Mouse (Mus musculus): ENCODE results near the gene Olfr1231. TPM values are rescaled to one million over a fixed set of nuclear protein-coding genes. Genes with fewer than 3 reads are reported as not detected.

Gene Olfr1231
- not detected in 2 replicates for polyA plus RNA-seq (2015; fragmentation: Nextera tagmentation; extraction: Ambion mirVana)

DNA sequence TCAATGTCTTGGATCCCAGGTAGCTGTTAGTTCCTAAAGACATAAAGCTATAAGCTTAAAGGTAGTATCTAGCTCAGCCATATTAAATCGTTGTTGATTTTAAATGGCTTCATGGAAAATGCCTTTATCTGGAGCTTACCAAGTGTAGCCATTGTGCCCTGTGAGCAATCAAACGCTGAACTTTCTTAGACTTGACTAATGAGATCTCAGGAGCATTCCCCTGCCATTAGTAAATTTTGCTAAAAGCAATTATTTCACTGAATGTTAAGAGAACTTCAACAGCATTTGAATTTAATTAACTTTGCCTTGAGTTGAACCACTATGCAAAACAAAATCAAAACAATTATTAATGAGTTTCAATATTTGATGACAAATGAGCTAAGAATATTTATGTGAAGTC lies at the start of gene Olfr1231:
TSS of gene Olfr1231 (minus strand) at position 101 of the 400 bp plus-strand sequence.
- H3K4me1 ChIP-seq = no peaks in the 10 kb centered on the region
- no peak within 1 kb of the TSS for H3K9ac ChIP-seq
- H3K27me3 ChIP-seq = no peaks in the 10 kb centered on the region
- no peak within 1 kb of the TSS for H3K4me2 ChIP-seq
- no peaks in the 10 kb centered on the region for H3K9me3 ChIP-seq (replicated peaks)
- no peak within 1 kb of the TSS for H3K27ac ChIP-seq
- no peaks in the 10 kb centered on the region for H3K36me3 ChIP-seq
- H3K4me3 ChIP-seq (replicated peaks) = no peak within 1 kb of the TSS
- ATAC-seq (replicated peaks; ENCODE audit: low FRiP score) = no peak
- 77% methylated on average over 2 of the region's 2 CpGs for WGBS

DNA sequence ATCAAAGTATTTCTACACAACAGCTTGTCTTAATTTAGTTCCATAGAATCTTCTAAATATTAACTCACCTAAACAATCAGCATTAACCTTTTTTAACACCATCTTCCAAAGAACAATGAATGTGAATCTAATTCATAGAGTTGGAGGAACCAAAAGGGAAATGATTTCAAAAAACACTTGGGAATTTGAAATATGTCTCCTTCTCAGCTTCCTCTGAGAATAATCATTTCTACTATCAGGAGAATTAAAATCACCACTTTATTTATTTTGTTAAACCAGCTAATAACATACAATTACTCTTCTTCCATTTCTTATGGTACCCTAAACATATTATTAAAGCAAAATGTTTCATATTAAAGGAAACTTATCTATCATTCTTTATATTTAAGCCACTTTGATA lies 35.4 kb upstream of the Olfr1231 start, which contains the start of gene Olfr1233:
TSS of gene Olfr1233 (minus strand) at position 101 of the 400 bp plus-strand sequence.
- no peaks in the 10 kb centered on the region for H3K27me3 ChIP-seq
- no peak within 1 kb of the TSS for H3K4me3 ChIP-seq (replicated peaks)
- H3K36me3 ChIP-seq = no peaks in the 10 kb centered on the region
- ATAC-seq (replicated peaks; ENCODE audit: low FRiP score) = no peak
- no peak within 1 kb of the TSS for H3K4me2 ChIP-seq
- H3K27ac ChIP-seq = no peak within 1 kb of the TSS
- no peak within 1 kb of the TSS for H3K9ac ChIP-seq
- no peaks in the 10 kb centered on the region for H3K4me1 ChIP-seq
- no peaks in the 10 kb centered on the region for H3K9me3 ChIP-seq (replicated peaks)

DNA sequence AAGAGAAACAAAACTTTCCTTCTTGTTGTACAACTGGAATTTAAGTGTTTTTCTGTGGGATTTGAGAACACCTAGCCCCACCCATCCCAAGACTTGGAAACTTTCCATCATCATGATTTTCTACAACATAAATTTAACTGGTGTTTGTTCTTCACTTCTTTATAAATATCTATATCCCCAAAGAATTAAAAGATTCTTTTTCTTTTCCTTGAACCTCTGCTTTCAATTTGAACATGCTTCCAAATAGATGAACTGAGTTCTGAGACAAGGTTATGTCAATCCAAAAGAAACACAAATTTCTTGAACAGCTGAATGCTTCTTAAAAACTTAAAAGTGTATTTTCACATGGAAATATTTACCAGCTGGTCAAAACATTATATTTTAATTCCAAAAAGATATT lies 22.7 kb upstream of the Olfr1231 start, which contains the start of gene Olfr1232:
TSS of gene Olfr1232 (minus strand) at position 101 of the 400 bp plus-strand sequence.
- Histone ChIP-seq H3K4me2 (no peak within 1 kb of the TSS), H3K9me3 (replicated peaks) (no peaks in the 10 kb centered on the region), H3K27me3 (no peaks in the 10 kb centered on the region), H3K4me1 (no peaks in the 10 kb centered on the region), H3K9ac (no peak within 1 kb of the TSS), H3K4me3 (replicated peaks) (no peak within 1 kb of the TSS), H3K27ac (no peak within 1 kb of the TSS), H3K36me3 (no peaks in the 10 kb centered on the region)
- no peak for ATAC-seq (replicated peaks; ENCODE audit: low FRiP score)

DNA sequence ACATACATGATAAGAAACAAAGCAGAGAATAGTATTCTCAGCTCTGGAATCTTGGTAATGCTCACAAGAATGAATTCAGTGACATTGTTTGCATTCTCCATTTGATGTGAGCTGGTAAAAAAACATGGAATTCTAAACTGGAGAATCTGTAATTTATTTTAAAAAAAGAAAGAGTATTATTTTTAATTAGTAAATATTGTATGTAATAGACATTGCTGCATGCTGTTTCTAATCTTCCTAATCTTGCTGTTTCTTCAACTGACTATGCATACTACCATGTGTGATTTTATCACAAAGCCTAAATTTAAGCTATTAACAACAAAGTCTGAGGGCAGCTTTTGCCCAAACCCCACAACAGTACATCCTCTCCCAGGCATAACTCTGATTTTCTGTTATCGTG lies 9.7 kb downstream of the Olfr1231 start, which contains the start of gene Olfr1230:
TSS of gene Olfr1230 (minus strand) at position 101 of the 400 bp plus-strand sequence.
- Histone ChIP-seq H3K4me3 (replicated peaks) (no peak within 1 kb of the TSS), H3K27me3 (no peaks in the 10 kb centered on the region), H3K4me2 (no peak within 1 kb of the TSS), H3K36me3 (no peaks in the 10 kb centered on the region), H3K27ac (no peak within 1 kb of the TSS), H3K9me3 (replicated peaks) (no peaks in the 10 kb centered on the region), H3K9ac (no peak within 1 kb of the TSS), H3K4me1 (no peaks in the 10 kb centered on the region)
- WGBS = 83% methylated on average over 1 of the region's 1 CpGs
- ATAC-seq (replicated peaks; ENCODE audit: low FRiP score) = no peak

DNA sequence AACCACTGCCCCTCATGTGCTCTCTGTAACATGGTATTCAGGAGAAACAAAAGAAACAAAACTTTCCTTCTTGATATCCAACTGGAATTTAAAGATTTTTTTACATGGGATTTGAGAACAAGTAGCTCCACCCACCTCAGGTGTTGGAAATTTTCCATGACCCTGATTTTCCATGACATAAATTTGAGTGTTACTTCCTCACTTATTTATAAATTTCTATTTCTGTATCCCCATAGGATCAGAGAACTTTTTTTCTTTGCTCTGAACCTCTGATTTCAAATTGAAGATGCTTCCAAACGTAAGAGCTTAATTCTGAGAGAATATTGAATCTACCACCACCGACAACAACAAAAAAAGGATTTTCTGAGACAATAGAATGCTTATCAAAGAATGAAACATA lies 19.0 kb downstream of the Olfr1231 start, which contains the start of gene Olfr1229:
TSS of gene Olfr1229 (minus strand) at position 101 of the 400 bp plus-strand sequence.
- H3K27me3 ChIP-seq = no peaks in the 10 kb centered on the region
- no peaks in the 10 kb centered on the region for H3K36me3 ChIP-seq
- ATAC-seq (replicated peaks; ENCODE audit: low FRiP score) = no peak
- no peak within 1 kb of the TSS for H3K4me2 ChIP-seq
- H3K4me1 ChIP-seq = no peaks in the 10 kb centered on the region
- H3K27ac ChIP-seq = no peak within 1 kb of the TSS
- 86% methylated on average over 2 of the region's 2 CpGs for WGBS
- H3K9ac ChIP-seq = no peak within 1 kb of the TSS
- H3K9me3 ChIP-seq (replicated peaks) = no peaks in the 10 kb centered on the region
- H3K4me3 ChIP-seq (replicated peaks) = no peak within 1 kb of the TSS

DNA sequence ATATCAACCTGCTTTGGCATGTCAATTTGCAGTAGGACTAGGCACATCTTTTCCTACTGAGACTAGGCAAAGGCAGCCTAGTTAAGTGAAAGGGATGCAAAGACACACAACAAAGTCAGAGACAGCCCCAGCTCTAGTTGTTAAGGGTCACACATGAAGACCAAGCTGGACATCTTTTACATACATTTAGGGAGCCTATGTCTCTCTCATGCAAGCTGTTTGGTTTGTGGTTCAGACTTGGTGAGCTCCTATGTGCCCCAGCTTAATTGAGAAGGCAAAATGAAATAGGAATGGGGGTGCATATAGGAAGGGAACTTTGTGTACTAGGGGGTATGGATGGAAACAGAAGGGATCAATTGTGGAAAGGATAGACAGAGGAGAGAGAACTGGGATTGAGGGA lies 52.9 kb downstream of the Olfr1231 start, which contains the start of gene Olfr1228:
TSS of gene Olfr1228 (minus strand) at position 101 of the 400 bp plus-strand sequence.
- no peak within 1 kb of the TSS for H3K27ac ChIP-seq
- H3K9me3 ChIP-seq (replicated peaks) = no peaks in the 10 kb centered on the region
- H3K4me1 ChIP-seq = no peaks in the 10 kb centered on the region
- no peak for ATAC-seq (replicated peaks; ENCODE audit: low FRiP score)
- H3K9ac ChIP-seq = no peak within 1 kb of the TSS
- H3K4me3 ChIP-seq (replicated peaks) = no peak within 1 kb of the TSS
- no peak within 1 kb of the TSS for H3K4me2 ChIP-seq
- no peaks in the 10 kb centered on the region for H3K27me3 ChIP-seq
- no peaks in the 10 kb centered on the region for H3K36me3 ChIP-seq

Other genes starting within 250 kb of the Olfr1231 start
- gene Olfr1218, start 245.9 kb downstream of the Olfr1231 start, polyA plus RNA-seq (2015; fragmentation: Nextera tagmentation; extraction: Ambion mirVana) = not detected in 2 replicates
- gene Olfr1219, start 223.6 kb downstream of the Olfr1231 start, polyA plus RNA-seq (2015; fragmentation: Nextera tagmentation; extraction: Ambion mirVana) = not detected in 2 replicates
- not detected in 2 replicates for gene Olfr1220, start 200.2 kb downstream of the Olfr1231 start, polyA plus RNA-seq (2015; fragmentation: Nextera tagmentation; extraction: Ambion mirVana)
- not detected in 2 replicates for gene Olfr1221, start 189.8 kb downstream of the Olfr1231 start, polyA plus RNA-seq (2015; fragmentation: Nextera tagmentation; extraction: Ambion mirVana)
- gene Olfr1222, start 174.0 kb downstream of the Olfr1231 start, polyA plus RNA-seq (2015; fragmentation: Nextera tagmentation; extraction: Ambion mirVana) = not detected in 2 replicates
- not detected in 2 replicates for gene Olfr1223, start 155.5 kb downstream of the Olfr1231 start, polyA plus RNA-seq (2015; fragmentation: Nextera tagmentation; extraction: Ambion mirVana)
- gene Olfr1224-ps1, start 143.0 kb downstream of the Olfr1231 start, polyA plus RNA-seq (2015; fragmentation: Nextera tagmentation; extraction: Ambion mirVana) = not detected in 2 replicates
- not detected in 2 replicates for gene Olfr1225, start 132.4 kb downstream of the Olfr1231 start, polyA plus RNA-seq (2015; fragmentation: Nextera tagmentation; extraction: Ambion mirVana)
- gene Olfr1226, start 107.0 kb downstream of the Olfr1231 start, polyA plus RNA-seq (2015; fragmentation: Nextera tagmentation; extraction: Ambion mirVana) = not detected in 2 replicates
- gene Olfr1228, start 53.0 kb downstream of the Olfr1231 start, polyA plus RNA-seq (2015; fragmentation: Nextera tagmentation; extraction: Ambion mirVana) = not detected in 2 replicates
- gene Olfr1229, start 19.1 kb downstream of the Olfr1231 start, polyA plus RNA-seq (2015; fragmentation: Nextera tagmentation; extraction: Ambion mirVana) = not detected in 2 replicates
- gene Olfr1230, start 9.8 kb downstream of the Olfr1231 start, polyA plus RNA-seq (2015; fragmentation: Nextera tagmentation; extraction: Ambion mirVana) = not detected in 2 replicates
- gene Olfr1232, start 22.6 kb upstream of the Olfr1231 start, polyA plus RNA-seq (2015; fragmentation: Nextera tagmentation; extraction: Ambion mirVana) = not detected in 2 replicates
- gene Olfr1233, start 35.3 kb upstream of the Olfr1231 start, polyA plus RNA-seq (2015; fragmentation: Nextera tagmentation; extraction: Ambion mirVana) = not detected in 2 replicates
- not detected in 2 replicates for gene Olfr1234, start 57.8 kb upstream of the Olfr1231 start, polyA plus RNA-seq (2015; fragmentation: Nextera tagmentation; extraction: Ambion mirVana)
- gene Olfr1238, start 102.6 kb upstream of the Olfr1231 start, polyA plus RNA-seq (2015; fragmentation: Nextera tagmentation; extraction: Ambion mirVana) = not detected in 2 replicates
- gene Olfr1239, start 113.3 kb upstream of the Olfr1231 start, polyA plus RNA-seq (2015; fragmentation: Nextera tagmentation; extraction: Ambion mirVana) = not detected in 2 replicates
- gene Olfr1240, start 135.9 kb upstream of the Olfr1231 start, polyA plus RNA-seq (2015; fragmentation: Nextera tagmentation; extraction: Ambion mirVana) = not detected in 2 replicates
- gene Olfr1241, start 180.1 kb upstream of the Olfr1231 start, polyA plus RNA-seq (2015; fragmentation: Nextera tagmentation; extraction: Ambion mirVana) = not detected in 2 replicates
- gene Olfr1242, start 191.3 kb upstream of the Olfr1231 start, polyA plus RNA-seq (2015; fragmentation: Nextera tagmentation; extraction: Ambion mirVana) = not detected in 2 replicates
- not detected in 2 replicates for gene Olfr1243, start 224.4 kb upstream of the Olfr1231 start, polyA plus RNA-seq (2015; fragmentation: Nextera tagmentation; extraction: Ambion mirVana)